Mouse (Mus musculus): ENCODE results near the gene Mrpl52.

Mrpl52 gene

DNA sequence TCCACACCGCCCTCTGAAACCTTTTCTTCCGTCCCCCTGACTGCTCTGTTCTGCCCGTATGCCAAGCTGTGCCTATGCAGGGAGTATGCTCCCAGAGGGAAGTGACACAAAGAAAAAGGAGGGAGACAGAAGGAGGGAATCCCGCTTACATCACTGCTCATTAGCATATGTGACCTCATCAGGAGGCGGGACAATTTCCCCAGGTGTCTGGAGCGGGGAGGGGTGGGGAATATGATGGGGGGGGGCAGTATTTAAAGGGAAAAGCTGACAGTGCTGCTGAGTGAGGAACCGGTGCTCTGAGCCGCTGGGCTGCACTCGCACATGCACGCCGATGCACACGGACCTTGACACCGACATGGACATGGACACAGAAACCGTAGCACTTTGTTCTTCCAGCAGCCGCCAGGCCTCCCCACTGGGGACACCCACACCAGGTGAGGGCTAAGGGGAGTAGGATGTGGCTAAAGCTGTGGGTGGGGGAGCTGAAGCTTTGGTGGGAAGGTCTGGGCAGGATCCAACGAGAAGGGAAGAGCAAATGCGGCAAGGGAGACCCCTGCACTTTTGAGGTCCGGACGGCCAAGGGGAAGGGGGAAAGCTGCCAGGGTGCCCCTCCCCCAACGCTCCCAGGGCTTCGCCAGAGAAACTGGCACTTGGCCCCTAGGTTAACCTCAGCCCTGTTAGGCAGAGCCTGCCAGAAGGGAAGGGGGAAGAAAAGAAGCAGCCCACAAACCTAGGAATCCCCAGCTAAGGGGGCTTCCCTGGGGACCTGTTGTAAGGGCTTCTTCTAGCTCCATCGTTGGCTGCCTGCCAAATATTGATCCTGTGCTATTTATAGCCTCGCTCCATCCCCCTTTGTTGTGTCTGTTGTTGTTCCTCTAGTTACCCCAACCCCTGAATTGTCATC lies 49.5 kb downstream of the Mrpl52 start, which contains the start of gene Rem2:
Gene Rem2 (plus strand): TSS at position 160 of the 904 bp plus-strand sequence.
- DNase-seq, result peak; percentile 51

DNA sequence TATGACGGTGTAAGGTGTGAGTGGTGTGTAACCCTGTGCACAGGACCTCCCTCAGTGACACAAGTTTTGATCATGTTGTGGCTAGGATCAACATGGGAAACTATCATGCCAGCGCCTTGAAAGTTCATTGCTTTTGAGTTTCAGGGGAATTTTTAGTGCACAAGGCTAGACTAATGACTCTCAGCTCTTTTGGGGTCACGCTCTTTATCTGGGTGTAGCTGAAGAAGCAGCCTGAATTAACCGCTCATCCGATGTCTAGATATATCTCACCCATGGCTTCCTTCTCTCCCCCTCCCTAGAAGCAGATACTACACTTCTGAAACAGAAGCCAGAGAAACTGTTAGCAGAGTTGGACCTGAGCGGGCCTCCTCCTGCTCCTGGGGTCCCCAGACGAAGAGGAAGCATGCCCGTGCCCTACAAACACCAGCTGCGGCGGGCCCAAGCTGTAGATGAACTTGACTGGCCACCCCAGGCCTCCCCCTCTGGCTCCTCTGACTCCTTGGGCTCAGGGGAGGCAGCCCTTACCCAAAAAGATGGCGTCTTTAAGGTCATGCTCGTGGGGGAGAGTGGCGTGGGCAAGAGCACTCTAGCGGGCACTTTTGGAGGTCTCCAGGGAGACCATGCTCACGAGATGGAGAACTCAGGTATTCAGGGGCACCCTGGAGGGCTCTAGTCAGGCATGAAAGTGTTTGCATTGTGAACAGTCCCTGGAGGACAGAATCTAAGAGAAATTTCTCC lies 50.6 kb downstream of the Mrpl52 start:
- DNase-seq, result peak; percentile 25

Measured in thymus, postnatal 4 days (tissue).